Mouse (Mus musculus) erythroblast, embryonic 14.5 days (primary cell): ENCODE measurements around the gene Nrip1.

ENCODE experiments used
- GATA1 ChIP-seq: IDR thresholded peaks from 2 replicates; pipeline ENCODE4 v1.6.1; 2012; ENCODE audit warnings: low read length, inconsistent platforms, mixed read lengths
- TAL1 ChIP-seq: IDR thresholded peaks from 3 replicates; pipeline ENCODE4 v1.6.1; 2012; ENCODE audit warnings: low read length, inconsistent platforms, mixed read lengths

DNA sequence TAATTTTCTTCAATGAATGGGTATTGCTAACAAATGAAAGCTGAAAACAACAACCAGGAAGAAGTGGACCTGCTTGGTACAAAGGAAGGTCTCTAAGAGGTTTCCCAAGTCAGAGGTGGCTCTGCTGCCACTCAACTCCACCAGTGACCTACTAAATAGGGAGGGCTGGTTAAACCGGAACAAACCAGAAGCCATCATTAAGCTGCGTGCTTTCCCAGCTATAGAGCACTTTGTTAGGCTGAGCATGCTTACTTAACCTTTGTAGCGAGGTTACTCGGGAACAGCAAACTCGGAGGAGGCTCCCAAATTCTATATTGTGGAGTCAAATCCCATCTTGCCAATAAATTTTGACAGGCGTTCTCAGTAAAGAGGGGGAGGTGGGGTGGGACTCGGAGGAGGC, 41.5 kb downstream of the Nrip1 start:
- TF ChIP-seq TAL1 (no peak), GATA1 (no peak)
